Mouse (Mus musculus) cerebellum, adult 18-20 months (tissue): ENCODE results near the gene Elavl3.
A peak's percentile ranks its signal among the peaks of the same experiment; 100 is the strongest.

Source experiments
- DNase-seq, 2 experiments: peaks; one replicate each; pipeline ENCODE4 v3.0.0; 2021

The Elavl3 gene

GRCm38 (mm10) chr9:22057031-22057517 lies 5.3 kb upstream of the Elavl3 start:
- no peak for DNase-seq

GRCm38 (mm10) chr9:22056303-22056910 lies 4.6 kb upstream of the Elavl3 start:
- DNase-seq: no peak

GRCm38 (mm10) chr9:22055713-22056112 lies 3.9 kb upstream of the Elavl3 start:
- peak; percentile 43 to 54 for DNase-seq

GRCm38 (mm10) chr9:22054411-22055076 lies 2.7 kb upstream of the Elavl3 start:
- peak; percentile 83 to 88 for DNase-seq

- no peak for DNase-seq
These were observed 1.8 kb upstream of the Elavl3 start for GRCm38 (mm10) chr9:22053657-22054056.

- DNase-seq: peak; percentile 70 to 71
These were observed 464 bp downstream of the Elavl3 start for GRCm38 (mm10) chr9:22051161-22051957.

GRCm38 (mm10) chr9:22050351-22050889 lies 1.4 kb downstream of the Elavl3 start:
- DNase-seq: peak; percentile 88 to 90

- DNase-seq: peak in 1 of 2 experiments; percentile 58
These were observed 2.0 kb downstream of the Elavl3 start for GRCm38 (mm10) chr9:22049721-22050270.

GRCm38 (mm10) chr9:22049315-22049714 lies 2.5 kb downstream of the Elavl3 start:
- peak; percentile 34 to 52 for DNase-seq

GRCm38 (mm10) chr9:22047329-22047728 lies 4.5 kb downstream of the Elavl3 start:
- DNase-seq: peak; percentile 52 to 58

- no peak for DNase-seq
These were observed 10.0 kb downstream of the Elavl3 start for GRCm38 (mm10) chr9:22041832-22042231.

- DNase-seq: no peak
These were observed 14.0 kb downstream of the Elavl3 start for GRCm38 (mm10) chr9:22037826-22038225.

- no peak for DNase-seq
These were observed 16.4 kb downstream of the Elavl3 start for GRCm38 (mm10) chr9:22035300-22036044.

- DNase-seq: no peak
These were observed 21.4 kb downstream of the Elavl3 start for GRCm38 (mm10) chr9:22030386-22030785.

- no peak for DNase-seq
These were observed 23.4 kb downstream of the Elavl3 start for GRCm38 (mm10) chr9:22028467-22028866.

- DNase-seq: peak in 1 of 2 experiments; percentile 45
These were observed 27.2 kb downstream of the Elavl3 start for GRCm38 (mm10) chr9:22024592-22024991.

GRCm38 (mm10) chr9:22017208-22017825 lies 34.5 kb downstream of the Elavl3 start:
- peak; percentile 62 to 76 for DNase-seq

- DNase-seq: no peak
These were observed 35.6 kb downstream of the Elavl3 start for GRCm38 (mm10) chr9:22016245-22016644.

- peak in 1 of 2 experiments; percentile 38 for DNase-seq
These were observed 39.1 kb downstream of the Elavl3 start for GRCm38 (mm10) chr9:22012731-22013130.

GRCm38 (mm10) chr9:22011055-22011454 lies 40.8 kb downstream of the Elavl3 start:
- no peak for DNase-seq

GRCm38 (mm10) chr9:22004546-22004945 lies 47.3 kb downstream of the Elavl3 start:
- no peak for DNase-seq

- DNase-seq: peak in 1 of 2 experiments; percentile 40
These were observed 48.7 kb downstream of the Elavl3 start for GRCm38 (mm10) chr9:22003163-22003554.
